Mouse (Mus musculus) gastrocnemius, postnatal 25 days (tissue): ENCODE measurements around the gene N4bp2l2. TPM values are rescaled to one million over a fixed set of nuclear protein-coding genes. Genes with fewer than 3 reads are reported as not detected.
"Not testable (repeated sequence)": the region's sequence is repeated elsewhere in the genome, so short reads cannot be mapped to it uniquely, and the experiment has no call there.

ENCODE experiments used
- DNase-seq: peaks from one replicate; pipeline ENCODE4 v3.0.0; 2022
- total RNA-seq, 2 experiments: library from RNA; stranded (reverse); gene quantifications; 1 replicate in 1 of 2; 2 replicates in 1 of 2; pipeline ENCODE4 v1.2.3; 2021

The N4bp2l2 gene
- total RNA-seq, 2 experiments from 2014 or later = 25.9 to 26.7 TPM

DNA sequence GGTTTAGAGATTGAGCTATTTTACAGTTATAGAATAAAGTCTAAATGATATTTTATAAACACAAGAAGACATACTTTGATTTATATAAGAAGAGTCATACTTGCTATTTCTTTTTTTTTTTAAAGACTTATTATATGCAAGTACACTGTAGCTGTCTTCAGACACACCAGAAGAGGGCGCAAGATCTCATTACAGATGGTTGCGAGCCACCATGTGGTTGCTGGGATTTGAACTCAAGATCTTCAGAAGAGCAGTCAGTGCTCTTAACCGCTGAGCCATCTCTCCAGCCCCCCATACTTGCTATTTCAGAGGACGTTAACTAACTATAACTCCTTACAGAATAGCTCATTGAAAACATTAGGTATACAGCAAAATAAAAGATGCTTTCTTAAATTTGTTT lies 22.6 kb downstream of the N4bp2l2 start:
- not testable (repeated sequence) for DNase-seq

- no peak for DNase-seq
Observed at GRCm38 (mm10) chr5:150641440-150641839, 24.5 kb downstream of the N4bp2l2 start.

DNA sequence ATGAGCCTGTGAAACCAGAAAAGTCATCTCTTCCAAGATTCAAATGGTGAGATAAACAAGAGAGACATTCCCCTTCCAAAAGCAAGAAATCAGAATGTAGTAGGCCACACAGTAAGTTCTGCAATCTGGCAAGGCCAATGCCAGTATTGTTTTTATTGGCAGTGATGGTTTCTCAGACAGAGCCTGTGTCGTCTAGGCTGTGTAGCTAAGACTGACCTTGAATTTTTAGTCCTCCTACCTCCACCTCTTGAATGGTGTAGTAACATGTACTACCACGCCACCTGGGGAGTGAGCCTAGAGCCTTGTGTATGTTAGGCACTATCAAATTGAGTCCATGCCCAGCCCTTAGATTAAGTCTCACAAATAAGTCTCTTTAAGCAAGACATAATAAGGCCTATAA lies 36.3 kb downstream of the N4bp2l2 start:
- no peak for DNase-seq

- no peak for DNase-seq
Observed at GRCm38 (mm10) chr5:150629272-150629671, 36.7 kb downstream of the N4bp2l2 start.

DNA sequence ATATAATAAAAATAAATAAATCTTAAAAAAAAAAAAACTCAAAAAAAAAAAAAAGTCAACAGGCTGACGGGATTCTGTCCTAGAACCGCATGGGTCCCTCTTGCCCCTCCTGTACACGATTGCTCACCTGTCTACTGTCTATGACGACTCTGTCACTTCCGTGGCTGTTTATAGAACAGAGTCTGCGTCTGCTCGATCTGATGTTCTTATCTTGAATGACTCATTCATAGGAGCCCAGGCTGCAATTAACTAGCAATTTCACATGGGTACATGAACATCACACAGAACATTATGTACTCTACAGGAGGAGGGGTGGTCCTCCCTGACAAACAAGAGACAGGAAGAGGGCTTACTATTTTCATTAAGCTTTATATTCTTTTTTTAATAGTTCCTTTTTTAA lies 40.5 kb downstream of the N4bp2l2 start:
- no peak for DNase-seq

DNA sequence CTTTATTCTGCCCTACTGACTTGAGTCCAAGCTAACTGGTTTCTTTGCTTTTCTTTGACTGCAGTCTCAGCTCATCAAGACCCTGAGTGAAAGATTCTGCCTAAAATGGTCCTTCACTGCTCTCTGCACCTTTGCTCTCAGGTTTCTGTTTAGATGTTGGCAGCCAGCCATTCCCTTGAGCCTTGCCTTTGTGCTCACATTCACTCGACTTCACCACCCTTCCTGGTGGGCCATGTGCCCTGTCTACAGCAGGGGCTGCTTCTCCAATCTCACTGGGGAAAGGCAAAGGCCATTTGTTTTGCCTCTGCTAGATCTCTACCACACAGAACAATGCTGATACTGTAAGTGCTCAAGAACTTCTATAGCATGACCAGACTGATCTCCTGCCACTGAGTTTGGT lies 43.2 kb downstream of the N4bp2l2 start:
- no peak for DNase-seq

- DNase-seq = no peak
Observed at GRCm38 (mm10) chr5:150621592-150621991, 44.4 kb downstream of the N4bp2l2 start.

- DNase-seq = no peak
Observed at GRCm38 (mm10) chr5:150620588-150621135, 45.3 kb downstream of the N4bp2l2 start.

DNA sequence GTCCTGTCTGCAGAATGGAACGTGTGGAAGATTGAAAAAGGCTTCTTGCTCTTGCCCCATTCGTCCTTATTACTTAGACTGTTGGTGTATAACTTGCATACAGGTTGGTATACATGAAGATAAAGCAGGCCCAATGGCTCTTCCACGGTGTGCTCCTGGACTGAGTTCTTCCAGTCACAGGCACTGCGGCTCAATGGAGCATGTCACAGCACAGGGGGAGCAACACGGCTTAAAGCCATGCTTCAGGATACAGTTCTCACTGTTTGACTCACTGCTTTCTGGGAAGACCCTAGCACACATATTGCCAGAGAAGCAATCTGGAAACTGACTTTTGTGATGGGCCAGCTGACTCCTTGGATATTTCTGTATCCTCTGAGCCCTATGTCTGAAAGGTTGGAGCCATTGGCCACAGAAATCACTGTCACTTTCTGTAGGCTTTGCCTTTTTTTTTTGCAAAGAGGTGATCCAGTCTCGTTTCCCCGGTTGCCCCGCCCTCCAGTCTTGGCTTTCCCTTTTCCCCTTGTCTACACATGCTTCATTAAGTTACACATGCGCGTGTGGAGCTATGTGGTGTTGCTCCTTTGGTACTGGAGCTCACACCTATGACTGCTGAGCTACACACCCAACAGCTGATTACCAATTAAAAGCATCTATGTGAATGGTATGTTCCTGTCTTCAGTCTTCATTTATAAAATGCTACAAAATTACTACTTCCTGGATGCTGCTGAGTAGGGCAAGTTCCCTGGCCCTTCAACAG lies 47.2 kb downstream of the N4bp2l2 start:
- no peak for DNase-seq

DNA sequence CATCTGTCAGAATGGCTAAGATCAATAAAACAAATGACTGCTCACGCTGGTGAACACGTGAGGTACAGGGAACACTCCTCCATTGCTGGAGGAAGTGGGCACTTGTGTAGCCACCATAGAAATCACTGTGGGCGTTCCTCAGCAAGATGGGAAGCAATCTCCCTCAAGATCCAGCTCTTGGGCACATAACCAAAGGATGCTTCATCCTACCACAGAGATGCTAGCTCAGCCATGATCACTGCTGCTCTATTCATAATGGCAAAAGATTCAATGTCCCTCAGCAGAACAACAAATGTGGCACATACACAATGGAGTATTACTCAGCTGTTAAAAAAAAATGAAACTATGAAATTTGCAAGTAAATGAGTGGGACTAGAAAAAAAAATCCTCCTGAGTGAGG lies 49.3 kb downstream of the N4bp2l2 start:
- DNase-seq = no peak

DNA sequence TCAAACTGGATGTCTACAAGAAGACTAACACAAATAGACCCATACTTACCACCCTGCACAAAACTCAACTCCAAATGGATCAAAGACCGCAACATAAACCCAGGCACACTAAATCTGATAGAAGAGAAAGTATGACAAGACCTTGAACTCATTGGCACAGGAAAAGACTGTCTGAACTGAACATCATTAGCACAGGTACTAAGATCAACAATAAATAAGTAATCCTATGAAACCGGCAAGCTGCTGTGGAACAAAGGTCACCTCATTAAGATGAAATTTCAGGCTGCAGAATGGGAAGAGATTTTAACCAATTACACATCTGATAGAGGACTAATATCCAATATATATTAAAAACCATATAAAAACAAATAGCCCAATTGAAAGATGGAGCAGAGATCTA lies 49.8 kb downstream of the N4bp2l2 start:
- no peak for DNase-seq

DNA sequence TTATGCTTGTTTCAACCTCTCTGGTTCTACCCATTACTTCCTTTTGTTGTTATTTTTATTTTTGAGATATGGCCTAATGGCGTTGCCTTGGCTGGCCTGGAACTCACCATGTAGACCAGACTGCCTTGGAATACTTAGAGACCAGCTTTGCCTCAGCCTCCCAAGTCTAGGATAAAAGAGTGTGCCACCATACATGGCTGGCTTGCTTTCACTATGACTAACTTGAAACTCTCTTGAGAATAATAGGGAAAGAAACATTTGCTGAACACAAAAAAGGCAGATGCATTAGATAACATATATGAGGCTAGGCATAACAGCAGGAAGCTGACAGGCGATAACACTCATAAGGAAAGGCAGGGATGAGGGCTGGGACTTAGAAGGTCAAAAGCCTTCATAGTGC lies 51.9 kb downstream of the N4bp2l2 start:
- no peak for DNase-seq

GRCm38 (mm10) chr5:150611697-150612096 lies 54.3 kb downstream of the N4bp2l2 start:
- no peak for DNase-seq

DNA sequence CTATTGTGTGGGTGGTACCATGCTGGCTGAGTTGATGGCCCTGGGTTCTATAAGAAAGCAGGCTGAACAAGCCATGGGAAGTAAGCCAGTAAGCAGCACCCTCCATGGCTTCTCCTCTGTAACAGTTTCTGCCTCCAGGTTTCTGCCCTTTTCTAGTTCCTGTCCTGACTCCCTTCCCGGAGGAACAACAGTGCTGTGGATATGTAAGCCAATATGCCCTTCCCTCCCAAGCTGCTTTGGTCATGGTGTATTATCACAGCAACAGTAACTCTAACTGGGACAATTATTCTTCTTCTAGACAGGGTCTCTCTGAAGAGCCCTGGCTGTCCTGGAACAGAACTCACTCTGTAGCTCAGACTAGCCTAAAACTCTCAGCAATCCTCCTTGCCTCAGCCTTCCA lies 54.8 kb downstream of the N4bp2l2 start:
- DNase-seq = no peak

GRCm38 (mm10) chr5:150607631-150608030 lies 58.4 kb downstream of the N4bp2l2 start:
- no peak for DNase-seq

GRCm38 (mm10) chr5:150606131-150606530 lies 59.9 kb downstream of the N4bp2l2 start:
- DNase-seq = no peak

DNA sequence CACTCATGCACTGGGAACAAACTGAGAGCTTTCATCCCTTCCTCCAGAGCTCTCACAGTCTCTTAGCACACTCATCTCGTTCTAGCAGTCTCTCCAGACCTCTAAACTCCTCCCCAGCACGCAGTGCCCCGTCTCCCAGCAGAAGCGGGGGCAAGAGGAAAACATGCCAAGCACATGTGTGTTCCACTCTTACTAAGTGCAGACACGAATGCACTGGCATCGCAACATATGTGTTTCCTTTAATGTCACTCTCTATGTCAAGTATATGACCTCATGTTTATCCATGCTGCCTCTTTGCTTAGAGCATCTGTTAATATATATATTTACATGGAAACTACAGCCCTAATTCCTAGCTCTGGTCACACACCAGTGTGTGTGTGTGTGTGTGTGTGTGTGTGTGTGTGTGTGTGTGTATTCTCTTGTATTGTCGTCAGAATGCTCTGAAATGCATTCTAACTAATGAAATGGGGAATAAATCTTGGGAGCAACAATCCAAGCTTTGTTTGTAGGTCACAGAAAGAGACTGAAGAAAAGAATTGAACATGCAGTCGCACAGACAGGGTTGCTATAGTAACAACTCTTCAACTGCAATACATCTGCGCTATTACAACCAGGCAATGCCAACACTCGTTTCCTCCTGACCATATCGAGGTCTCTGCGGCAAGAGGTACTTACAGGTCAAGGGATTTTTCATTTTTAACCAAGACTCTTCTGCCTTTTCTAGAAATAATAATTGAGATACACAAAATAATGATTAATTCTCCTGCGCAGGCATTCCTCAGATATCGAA lies 64.3 kb downstream of the N4bp2l2 start:
- DNase-seq = no peak

DNA sequence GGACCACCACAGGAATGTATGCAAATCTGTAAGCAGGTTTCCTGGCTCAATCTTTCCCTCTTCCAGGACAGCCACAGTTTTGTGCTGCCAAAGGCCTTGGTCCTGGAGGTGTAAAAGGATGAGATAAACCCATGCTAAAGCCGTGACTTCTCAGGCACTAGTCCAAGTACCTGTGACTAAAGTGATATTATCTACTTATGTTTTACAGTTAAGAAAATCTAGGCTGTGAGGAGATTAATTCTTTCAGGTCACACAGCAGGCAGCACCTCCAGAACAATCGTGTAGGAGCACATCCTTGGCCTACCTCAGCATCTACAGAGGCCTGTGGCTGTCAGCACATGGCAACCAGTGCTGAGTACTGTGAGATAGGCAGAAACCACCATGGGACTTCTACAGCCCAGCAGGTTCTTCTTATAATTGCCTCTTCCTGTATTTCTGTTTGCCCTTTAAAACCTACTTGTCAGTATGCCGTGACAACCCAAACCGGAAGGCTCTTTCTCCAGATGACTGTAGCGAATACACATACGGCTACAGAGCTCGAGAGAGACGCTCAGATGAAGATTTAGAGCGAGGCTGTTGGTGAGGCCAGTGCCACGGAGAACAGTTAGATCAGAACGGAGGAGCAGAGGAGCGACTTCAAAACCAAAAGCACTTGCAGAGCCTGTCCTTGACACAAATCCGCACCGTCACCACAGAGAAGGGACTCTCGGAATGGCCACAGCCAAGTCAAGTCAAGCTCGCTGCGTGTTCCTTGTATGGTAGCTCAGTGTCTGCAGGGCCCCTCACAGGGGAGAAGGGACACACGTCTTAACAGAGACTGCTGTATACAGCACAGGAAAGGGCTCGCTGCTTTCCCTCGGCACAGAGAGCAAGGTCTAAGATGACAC lies 65.2 kb downstream of the N4bp2l2 start:
- no peak for DNase-seq

DNA sequence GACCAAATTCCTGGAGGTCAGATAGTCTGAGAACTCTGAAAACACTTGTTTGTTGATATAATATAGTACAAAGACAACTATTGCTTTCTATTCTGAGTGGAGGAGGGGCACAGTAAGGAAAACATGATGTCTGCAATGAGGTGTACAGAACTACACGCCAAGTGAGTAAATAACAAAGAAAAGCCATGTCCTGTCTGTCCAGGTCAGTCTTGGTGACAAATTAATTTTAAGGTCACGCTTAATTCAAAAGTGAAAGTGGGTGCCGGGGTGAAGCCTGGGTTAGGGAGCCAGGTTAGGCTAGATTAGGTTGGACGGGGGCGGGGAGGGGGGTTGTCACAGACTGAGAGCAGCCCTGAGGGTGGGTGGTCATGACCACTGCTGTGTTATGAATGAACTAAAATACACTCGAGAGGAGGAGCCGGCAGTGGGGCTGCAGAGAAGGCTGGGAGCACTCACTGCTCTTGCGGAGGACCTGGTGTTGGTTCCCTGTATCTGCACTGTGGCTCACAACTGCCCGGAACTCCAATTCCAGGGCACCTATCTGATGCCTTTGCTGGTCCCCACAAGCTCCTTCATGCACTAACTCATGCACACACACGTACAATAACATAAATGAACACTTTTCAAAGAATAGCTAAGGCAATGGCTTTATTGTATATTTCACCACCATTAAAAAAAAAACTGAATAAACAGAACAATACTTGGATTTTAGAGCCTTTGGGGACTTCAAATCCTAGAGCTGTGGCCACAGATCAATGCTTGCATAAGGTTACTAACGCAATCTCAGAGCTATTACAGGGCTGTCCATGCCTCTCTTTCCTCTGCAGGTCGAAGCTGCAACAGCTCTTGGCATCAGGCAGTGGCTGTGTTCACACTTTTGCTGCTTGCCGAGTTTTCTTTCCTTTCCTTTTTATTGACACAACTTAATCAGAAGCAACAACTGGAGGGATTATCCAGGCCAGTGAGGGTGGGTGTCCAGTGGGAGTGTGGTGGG lies 66.4 kb downstream of the N4bp2l2 start:
- DNase-seq = no peak

DNA sequence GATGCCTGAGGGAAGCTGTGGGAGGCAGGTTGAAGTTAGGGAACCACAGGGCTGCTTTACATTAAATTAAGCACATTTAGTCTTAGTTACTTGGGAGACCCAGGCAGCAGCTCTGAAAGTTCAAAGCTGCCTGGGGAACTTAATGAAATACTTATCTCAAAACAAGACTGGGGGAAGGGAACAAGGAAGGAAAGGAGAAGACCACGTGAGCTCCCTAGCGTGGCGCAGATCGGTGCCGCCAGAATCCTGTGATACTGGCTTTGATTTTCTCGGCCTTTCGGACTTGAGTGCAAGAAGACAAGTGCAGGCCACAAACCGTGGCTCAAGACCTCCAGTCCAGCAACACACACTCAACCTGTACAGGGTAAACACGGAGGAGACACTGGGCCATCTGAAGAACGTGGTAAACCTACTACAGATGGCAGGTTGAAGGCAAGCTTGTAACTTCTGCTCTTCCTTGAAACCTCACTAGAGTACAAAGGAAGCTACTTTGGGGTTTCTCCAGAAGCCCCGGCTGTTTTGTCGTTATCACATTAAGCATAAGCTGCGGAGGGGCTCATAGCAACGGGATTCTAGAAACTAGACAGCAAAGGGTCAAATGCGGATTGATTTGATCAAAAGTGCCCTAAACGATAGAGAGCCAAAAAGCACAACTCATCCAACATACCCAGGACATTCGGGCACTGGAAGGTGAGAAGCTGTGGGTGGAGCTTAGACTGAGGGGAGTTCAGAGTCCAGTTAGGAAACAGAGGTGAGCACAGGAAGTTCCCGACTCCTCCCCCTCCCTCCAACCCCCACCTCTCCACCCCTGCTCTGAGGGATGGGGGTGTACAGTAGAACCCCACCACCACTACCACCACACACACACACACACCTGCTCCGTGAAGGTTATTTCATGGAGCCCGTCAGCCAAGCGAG lies 67.5 kb downstream of the N4bp2l2 start:
- no peak for DNase-seq
